Mouse (Mus musculus) kidney, embryonic 16.5 days (tissue): ENCODE results near the gene Olfr1370. TPM values are rescaled to one million over a fixed set of nuclear protein-coding genes. Genes with fewer than 3 reads are reported as not detected.
"Not testable (repeated sequence)": the region's sequence is repeated elsewhere in the genome, so short reads cannot be mapped to it uniquely, and the experiment has no call there.

Experiments
- ATAC-seq: fragments of 200-750 bp; cut with Nextera tagmentation; 2 replicates; pipeline ENCODE4 v1.8.0; 2017; ENCODE audit warnings: moderate TSS enrichment; ENCODE audit not compliant: low FRiP score, low TSS enrichment
- H3K27ac ChIP-seq: fragments of 300-500 bp; sonication (generic); 2 replicates; pipeline ENCODE4 v1.5.1; 2014; ENCODE audit warnings: low read length
- H3K27me3 ChIP-seq: fragments of 300-500 bp; sonication (generic); 2 replicates; pipeline ENCODE4 v1.6.1; 2014; ENCODE audit warnings: low read length, control low read depth, mixed read lengths; ENCODE audit not compliant: insufficient read depth
- H3K36me3 ChIP-seq: fragments of 300-500 bp; sonication (generic); 2 replicates; pipeline ENCODE4 v1.6.1; 2014; ENCODE audit warnings: low read length, control low read depth, mixed read lengths; ENCODE audit not compliant: insufficient read depth
- H3K4me1 ChIP-seq: fragments of 300-500 bp; sonication (generic); 2 replicates; pipeline ENCODE4 v1.6.1; 2014; ENCODE audit warnings: low read length, control low read depth, mixed read lengths; ENCODE audit not compliant: insufficient read depth
- H3K4me2 ChIP-seq: fragments of 300-500 bp; sonication (generic); replicated peaks from 2 replicates; pipeline ENCODE4 v1.6.1; 2014; ENCODE audit warnings: low read depth, low read length
- H3K4me3 ChIP-seq: fragments of 300-500 bp; sonication (generic); 2 replicates; pipeline ENCODE4 v1.5.1; 2014; ENCODE audit warnings: mild to moderate bottlenecking, low read length
- H3K9ac ChIP-seq: fragments of 300-500 bp; sonication (generic); replicated peaks from 2 replicates; pipeline ENCODE4 v1.6.1; 2014; ENCODE audit warnings: low read length
- H3K9me3 ChIP-seq: fragments of 300-500 bp; sonication (generic); 2 replicates; pipeline ENCODE4 v1.6.1; 2016; ENCODE audit warnings: low read length, control low read depth
- WGBS: fragments of 180-500 bp; shearing (Covaris S2); extraction: QIAGEN DNeasy Blood & Tissue Kit; methylation state at CpG from one replicate; pipeline ENCODE4 v1.1.7; 2014; 5-methylcytosine and 5-hydroxymethylcytosine counted together
- polyA plus RNA-seq: library from polyadenylated mRNA; unstranded; fragments of >200 nt; fragmentation: Nextera tagmentation; extraction: Ambion mirVana; gene quantifications from 2 replicates; pipeline ENCODE4 v1.2.1, GENCODE M21; 2015

Olfr1370 gene
- not detected in 2 replicates for polyA plus RNA-seq

DNA sequence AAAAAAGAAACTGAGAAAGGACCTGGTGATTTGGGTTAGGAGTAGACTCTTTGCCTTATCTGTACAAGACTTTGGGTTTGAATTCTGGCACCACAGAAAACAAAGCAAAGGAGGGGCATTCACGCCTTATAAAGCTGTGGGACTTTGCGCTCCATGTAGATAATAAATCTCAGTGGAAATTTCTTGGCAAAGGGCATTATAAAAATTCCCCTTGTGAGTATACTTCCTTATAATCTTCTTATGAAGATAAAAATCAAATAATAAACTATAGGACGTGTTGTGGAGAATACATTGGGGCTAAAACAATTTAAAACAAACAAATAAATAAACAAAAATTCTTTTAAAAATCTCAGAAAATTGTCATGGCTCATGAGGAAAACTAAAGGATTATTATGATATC is at the start of gene Olfr1370:
Olfr1370 (minus strand) TSS at position 101 of the 400 bp plus-strand sequence.
- Histone ChIP-seq H3K4me1 (no peaks in the 10 kb centered on the region), H3K9me3 (no peaks in the 10 kb centered on the region), H3K4me2 (no peak within 1 kb of the TSS), H3K27ac (no peak within 1 kb of the TSS), H3K9ac (no peak within 1 kb of the TSS), H3K4me3 (no peak within 1 kb of the TSS), H3K27me3 (no peaks in the 10 kb centered on the region), H3K36me3 (no peaks in the 10 kb centered on the region)
- 80% methylated on average over 3 of the region's 3 CpGs for WGBS
- ATAC-seq, result no peak

DNA sequence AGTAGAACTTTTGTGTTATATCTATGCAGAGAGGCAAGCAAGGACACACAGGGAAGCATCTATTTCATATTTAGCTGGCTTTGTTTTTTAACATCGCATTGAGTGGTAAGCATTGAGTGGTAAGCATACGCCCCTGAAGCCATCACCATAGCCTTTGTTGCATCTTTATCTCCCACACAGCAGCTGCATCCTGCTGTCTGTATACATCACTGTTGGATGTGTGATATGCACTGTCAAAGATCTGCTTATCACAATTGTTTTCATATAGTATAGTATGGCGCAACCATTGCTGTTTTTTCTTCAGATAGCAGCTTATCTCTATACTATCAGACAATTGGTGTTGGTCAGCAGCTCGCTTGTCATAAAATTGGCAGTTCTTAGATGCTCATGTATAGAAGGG is 39.4 kb upstream of the Olfr1370 start:
- Histone ChIP-seq H3K4me1 (no peaks in the 10 kb centered on the region), H3K36me3 (no peaks in the 10 kb centered on the region), H3K9ac (no peak overlapping the region), H3K27ac (no peak overlapping the region), H3K27me3 (no peaks in the 10 kb centered on the region), H3K4me2 (no peak overlapping the region), H3K9me3 (no peaks in the 10 kb centered on the region), H3K4me3 (no peak overlapping the region)
- WGBS, result 86% methylated on average over 4 of the region's 4 CpGs
- no peak for ATAC-seq

DNA sequence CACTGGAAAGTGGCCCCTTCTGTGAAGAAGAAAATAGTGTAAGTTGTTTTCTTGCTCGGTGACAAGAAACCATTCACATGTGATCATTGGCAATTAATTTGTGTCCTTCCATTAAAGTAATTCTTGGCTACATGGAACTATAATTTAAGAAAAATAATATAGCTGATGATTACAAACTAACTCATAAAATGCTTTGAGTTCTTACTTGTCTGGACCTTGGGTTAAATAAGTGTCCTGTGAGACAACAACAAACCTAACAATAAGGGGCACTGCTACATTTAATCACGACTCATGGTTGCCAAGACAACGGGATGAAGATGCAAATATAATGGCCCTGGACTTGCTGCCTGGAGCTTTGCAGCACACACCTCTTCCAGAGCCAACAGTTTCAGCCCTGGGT is 36.4 kb upstream of the Olfr1370 start, which contains the start of gene Olfr1369-ps1:
Olfr1369-ps1 (plus strand) TSS at position 301 of the 400 bp plus-strand sequence.
- not testable (repeated sequence) for H3K4me3 ChIP-seq, H3K4me2 ChIP-seq, H3K9me3 ChIP-seq, ATAC-seq, H3K4me1 ChIP-seq, H3K9ac ChIP-seq, H3K27ac ChIP-seq, H3K27me3 ChIP-seq, H3K36me3 ChIP-seq
- 84% methylated on average over 3 of the region's 3 CpGs for WGBS

DNA sequence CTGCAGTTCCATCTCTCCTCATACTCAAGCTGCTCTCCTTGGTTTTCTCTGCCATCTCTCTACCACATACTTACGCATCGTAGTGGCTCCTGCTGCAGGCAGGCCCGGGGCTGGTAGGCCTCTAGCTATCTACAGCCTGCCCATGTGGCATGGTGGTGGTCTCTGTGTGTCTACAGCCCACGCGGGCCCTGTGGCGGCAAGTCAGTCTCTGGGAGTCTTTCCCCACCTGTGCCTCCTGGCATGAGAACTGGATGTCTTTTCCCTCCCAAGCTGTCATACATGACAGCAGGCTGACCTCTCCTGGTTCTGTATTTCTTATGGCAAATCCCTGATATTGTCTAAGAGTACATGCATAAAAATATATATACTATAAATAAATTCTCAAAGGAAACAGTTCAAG is 35.7 kb upstream of the Olfr1370 start:
- no peaks in the 10 kb centered on the region for H3K4me1 ChIP-seq
- H3K27me3 ChIP-seq, result no peaks in the 10 kb centered on the region
- H3K4me2 ChIP-seq, result no peak overlapping the region
- H3K4me3 ChIP-seq, result no peak overlapping the region
- H3K36me3 ChIP-seq, result no peaks in the 10 kb centered on the region
- no peaks in the 10 kb centered on the region for H3K9me3 ChIP-seq
- no peak overlapping the region for H3K27ac ChIP-seq
- WGBS, result 90% methylated on average over 6 of the region's 6 CpGs
- H3K9ac ChIP-seq, result no peak overlapping the region
- no peak for ATAC-seq

DNA sequence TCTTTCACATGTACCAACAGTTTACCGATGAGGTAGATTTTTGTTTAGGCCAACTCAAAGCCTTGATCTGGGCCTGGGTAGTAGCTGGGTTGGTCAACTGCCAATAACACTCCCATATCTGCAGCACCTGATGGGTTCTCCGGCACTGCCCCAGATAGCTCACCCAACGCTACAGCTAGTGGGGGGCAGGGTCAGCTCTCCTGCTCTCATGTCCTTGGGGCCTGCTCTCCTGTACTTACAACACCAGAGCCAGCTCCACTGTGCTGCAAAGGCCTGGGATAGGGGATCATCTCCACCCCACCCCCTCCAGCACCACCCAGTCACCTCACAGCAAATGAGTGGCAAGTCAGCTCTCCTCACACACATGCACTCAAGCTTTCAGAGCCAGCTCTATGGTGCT is 35.0 kb upstream of the Olfr1370 start:
- no peaks in the 10 kb centered on the region for H3K4me1 ChIP-seq
- H3K4me3 ChIP-seq, result no peak overlapping the region
- H3K36me3 ChIP-seq, result no peaks in the 10 kb centered on the region
- WGBS, result 93% methylated on average over 3 of the region's 3 CpGs
- no peak for ATAC-seq
- H3K9ac ChIP-seq, result no peak overlapping the region
- H3K27ac ChIP-seq, result no peak overlapping the region
- no peak overlapping the region for H3K4me2 ChIP-seq
- no peaks in the 10 kb centered on the region for H3K9me3 ChIP-seq
- H3K27me3 ChIP-seq, result no peaks in the 10 kb centered on the region

DNA sequence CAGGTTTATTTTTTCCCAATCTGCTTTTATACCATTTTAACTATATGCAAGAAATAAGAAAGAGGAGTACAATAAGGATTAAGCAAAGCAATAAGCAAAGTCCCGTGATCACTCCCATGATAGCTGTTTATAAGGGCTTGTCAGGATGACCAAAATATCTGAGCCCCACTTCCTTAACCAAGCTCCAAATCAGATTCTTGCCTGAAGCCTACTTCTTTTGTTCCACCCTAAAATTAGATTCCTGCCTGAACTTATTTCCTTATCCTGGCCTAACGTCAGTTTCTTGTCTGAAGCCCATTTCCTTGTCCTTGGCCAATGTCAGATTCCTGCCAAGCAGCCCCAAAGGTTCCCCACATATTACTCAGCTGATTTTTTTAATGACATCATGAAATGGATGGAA is 7.9 kb upstream of the Olfr1370 start:
- Histone ChIP-seq H3K36me3 (no peaks in the 10 kb centered on the region), H3K27ac (no peak overlapping the region), H3K4me1 (no peaks in the 10 kb centered on the region), H3K9ac (no peak overlapping the region), H3K4me2 (no peak overlapping the region), H3K27me3 (no peaks in the 10 kb centered on the region), H3K9me3 (no peaks in the 10 kb centered on the region), H3K4me3 (no peak overlapping the region)
- 77% methylated on average over 2 of the region's 2 CpGs for WGBS
- ATAC-seq, result no peak

DNA sequence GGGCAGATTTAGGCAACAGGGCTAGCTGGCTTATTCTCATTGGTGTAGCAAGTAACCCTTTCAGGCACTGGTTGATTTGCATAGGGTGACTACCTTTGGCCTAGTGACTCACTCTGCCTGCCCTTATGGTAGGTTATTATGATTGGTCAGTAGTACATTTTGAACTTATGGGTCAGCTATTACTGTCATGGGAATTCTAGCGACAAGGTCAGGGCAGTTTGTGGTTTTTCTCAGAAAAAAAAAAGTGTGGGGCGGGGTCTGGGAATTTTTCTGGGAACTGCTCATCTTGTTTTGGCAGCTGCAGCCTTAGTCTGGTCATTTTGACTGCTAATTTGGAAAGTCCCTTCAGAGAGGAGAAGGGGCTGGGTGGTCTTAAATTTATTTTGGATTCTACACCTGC is 8.7 kb downstream of the Olfr1370 start:
- 77% methylated on average over 2 of the region's 2 CpGs for WGBS
- H3K36me3 ChIP-seq, result no peaks in the 10 kb centered on the region
- no peak overlapping the region for H3K4me2 ChIP-seq
- no peaks in the 10 kb centered on the region for H3K27me3 ChIP-seq
- no peak overlapping the region for H3K27ac ChIP-seq
- no peak overlapping the region for H3K4me3 ChIP-seq
- H3K9ac ChIP-seq, result no peak overlapping the region
- no peak for ATAC-seq
- no peaks in the 10 kb centered on the region for H3K9me3 ChIP-seq
- H3K4me1 ChIP-seq, result no peaks in the 10 kb centered on the region

DNA sequence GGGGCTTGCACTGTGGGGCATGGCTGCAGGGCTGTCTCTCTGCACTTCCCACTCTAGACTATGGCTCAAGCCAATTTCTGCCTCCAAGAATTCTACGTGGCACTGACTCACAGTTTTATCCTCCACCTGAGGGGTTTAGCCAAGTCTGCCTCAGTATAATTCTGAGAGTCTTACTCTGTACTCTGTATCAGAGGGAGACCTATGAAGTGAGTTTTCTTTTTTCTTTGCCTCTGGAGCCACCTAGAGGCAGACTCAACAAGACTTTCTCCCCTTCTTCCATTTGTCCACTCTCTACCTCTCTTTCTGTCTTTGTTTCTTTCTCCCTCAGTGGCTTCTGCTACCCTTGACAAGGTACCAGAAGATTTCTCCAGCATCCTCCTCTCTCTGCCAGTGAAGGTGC is 24.6 kb downstream of the Olfr1370 start:
- Histone ChIP-seq H3K9me3 (no peaks in the 10 kb centered on the region), H3K36me3 (no peaks in the 10 kb centered on the region), H3K27ac (no peak overlapping the region), H3K9ac (no peak overlapping the region), H3K27me3 (no peaks in the 10 kb centered on the region), H3K4me1 (no peaks in the 10 kb centered on the region), H3K4me2 (no peak overlapping the region), H3K4me3 (no peak overlapping the region)
- ATAC-seq, result no peak
- 52% methylated on average over 1 of the region's 1 CpGs for WGBS

DNA sequence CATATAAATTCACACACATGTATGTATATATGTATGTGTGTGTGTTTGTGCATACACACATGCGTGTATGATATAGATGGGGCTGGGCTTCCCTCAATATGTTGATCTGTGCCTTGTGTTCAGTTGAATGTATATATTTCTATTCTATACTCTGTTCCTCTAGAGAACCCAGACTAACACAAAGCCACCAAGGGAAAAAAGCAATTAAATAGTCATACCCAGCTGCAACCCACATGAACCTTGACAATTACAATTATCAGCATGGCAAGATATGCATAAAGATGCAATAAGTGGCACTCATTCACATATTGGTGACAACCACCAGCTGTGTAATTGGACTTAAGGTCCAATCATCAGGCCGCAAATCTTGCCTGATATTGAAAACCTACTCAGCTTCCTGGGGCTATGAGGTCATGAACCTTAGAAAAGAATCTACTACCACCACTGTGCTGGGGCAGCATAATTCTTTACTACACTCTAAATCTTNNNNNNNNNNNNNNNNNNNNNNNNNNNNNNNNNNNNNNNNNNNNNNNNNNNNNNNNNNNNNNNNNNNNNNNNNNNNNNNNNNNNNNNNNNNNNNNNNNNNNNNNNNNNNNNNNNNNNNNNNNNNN is 34.1 kb downstream of the Olfr1370 start:
- Histone ChIP-seq H3K9me3 (no peaks in the 10 kb centered on the region), H3K27me3 (no peaks in the 10 kb centered on the region), H3K9ac (no peak overlapping the region), H3K4me2 (no peak overlapping the region), H3K36me3 (no peaks in the 10 kb centered on the region), H3K4me1 (no peaks in the 10 kb centered on the region), H3K4me3 (no peak overlapping the region), H3K27ac (no peak overlapping the region)
- no peak for ATAC-seq
- 87% methylated on average over 2 of the region's 2 CpGs for WGBS

DNA sequence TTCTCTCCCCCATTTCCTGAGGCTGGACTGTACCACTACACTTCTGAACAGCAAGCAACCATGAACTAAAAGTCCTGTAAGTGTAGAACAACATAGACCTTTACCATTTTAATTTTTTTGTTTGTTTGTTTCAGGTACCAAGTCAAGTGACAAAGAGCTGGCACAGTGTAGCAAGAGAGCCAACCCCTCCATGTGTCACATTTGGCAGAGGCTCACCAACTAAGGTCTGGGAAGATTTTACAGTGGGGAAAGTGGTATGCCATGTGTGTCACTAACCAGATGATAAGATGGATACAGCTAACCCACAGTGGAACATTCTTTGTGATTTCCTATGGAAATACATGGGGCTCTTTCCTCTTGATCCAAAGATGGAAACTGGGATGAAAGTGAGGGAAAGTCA is 38.8 kb downstream of the Olfr1370 start:
- Histone ChIP-seq H3K4me3 (no peak overlapping the region), H3K9ac (no peak overlapping the region), H3K4me1 (no peaks in the 10 kb centered on the region), H3K27ac (no peak overlapping the region), H3K27me3 (no peaks in the 10 kb centered on the region), H3K9me3 (no peaks in the 10 kb centered on the region), H3K4me2 (no peak overlapping the region), H3K36me3 (no peaks in the 10 kb centered on the region)
- no peak for ATAC-seq
